Mouse (Mus musculus) midbrain, embryonic 16.5 days (tissue): ENCODE measurements around the gene Git2. TPM values are rescaled to one million over a fixed set of nuclear protein-coding genes. Genes with fewer than 3 reads are reported as not detected.
A peak's percentile ranks its signal among the peaks of the same experiment; 100 is the strongest.

ENCODE experiments used
- ATAC-seq: fragments of 200-750 bp; cut with Nextera tagmentation; 2 replicates; pipeline ENCODE4 v1.8.0; 2017; ENCODE audit warnings: moderate TSS enrichment
- H3K27ac ChIP-seq: fragments of 300-500 bp; sonication (generic); 2 replicates; pipeline ENCODE4 v1.5.1; 2014; ENCODE audit warnings: mild to moderate bottlenecking, low read length, mixed read lengths
- H3K27me3 ChIP-seq: fragments of 300-500 bp; sonication (generic); 2 replicates; pipeline ENCODE4 v1.6.1; 2014; ENCODE audit warnings: low read depth, low read length, mixed read lengths; ENCODE audit not compliant: control insufficient read depth, insufficient read depth
- H3K36me3 ChIP-seq: fragments of 300-500 bp; sonication (generic); 2 replicates; pipeline ENCODE4 v1.6.1; 2014; ENCODE audit warnings: mild to moderate bottlenecking, low read length, moderate library complexity, mixed read lengths; ENCODE audit not compliant: control insufficient read depth, insufficient read depth
- H3K4me1 ChIP-seq: fragments of 300-500 bp; sonication (generic); 2 replicates; pipeline ENCODE4 v1.6.1; 2014; ENCODE audit warnings: mild to moderate bottlenecking, low read length, mixed read lengths; ENCODE audit not compliant: control insufficient read depth, insufficient read depth
- H3K4me2 ChIP-seq: fragments of 300-500 bp; sonication (generic); 2 replicates; pipeline ENCODE4 v1.6.1; 2014; ENCODE audit warnings: mild to moderate bottlenecking, low read length, mixed read lengths
- H3K4me3 ChIP-seq: fragments of 300-500 bp; sonication (generic); 2 replicates; pipeline ENCODE4 v1.5.1; 2014; ENCODE audit warnings: low read depth, mild to moderate bottlenecking, low read length, moderate library complexity, mixed read lengths
- H3K9ac ChIP-seq: fragments of 300-500 bp; sonication (generic); 2 replicates; pipeline ENCODE4 v1.6.1; 2014; ENCODE audit warnings: low read depth, low read length, mixed read lengths
- H3K9me3 ChIP-seq: fragments of 300-500 bp; sonication (generic); replicated peaks from 2 replicates; pipeline ENCODE4 v1.6.1; 2014; ENCODE audit warnings: mild to moderate bottlenecking, low read length, mixed read lengths; ENCODE audit not compliant: control insufficient read depth, poor library complexity, severe bottlenecking
- WGBS: fragments of 180-500 bp; shearing (Covaris S2); extraction: QIAGEN DNeasy Blood & Tissue Kit; methylation state at CpG from one replicate; pipeline ENCODE4 v1.1.7; 2014; 5-methylcytosine and 5-hydroxymethylcytosine counted together
- polyA plus RNA-seq: library from polyadenylated mRNA; unstranded; fragments of >200 nt; fragmentation: Nextera tagmentation; extraction: Ambion mirVana; gene quantifications from 2 replicates; pipeline ENCODE4 v1.2.1, GENCODE M21; 2015

Git2 gene
- polyA plus RNA-seq, 1 experiment from 2014 or later = 48.4 TPM

DNA sequence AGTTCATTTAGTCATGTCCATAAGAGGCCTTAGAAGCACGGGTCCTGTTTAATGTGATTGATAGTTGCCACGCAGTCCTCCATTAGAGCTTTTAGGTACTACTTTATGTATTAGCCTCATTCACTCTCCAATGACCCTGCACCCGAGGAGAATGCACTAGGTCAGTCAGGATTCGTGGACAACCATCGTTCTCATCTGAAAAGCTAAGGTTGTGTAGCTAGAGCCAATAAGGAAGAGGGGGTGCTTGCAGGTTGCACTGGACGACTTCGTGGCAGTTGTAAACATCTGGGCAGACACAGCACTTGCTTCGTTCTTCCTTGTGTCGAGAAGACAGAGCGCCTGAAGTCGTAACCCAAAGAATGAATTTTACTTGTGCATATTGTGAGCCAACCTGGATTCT is 1.5 kb downstream of the Git2 start:
- peak overlapping the region; percentile 81 for H3K4me3 ChIP-seq
- under 1% methylated on average over 11 of the region's 11 CpGs for WGBS
- peaks cover 43% of the 10 kb centered on the region for H3K4me1 ChIP-seq
- H3K27ac ChIP-seq = peak overlapping the region; percentile 97
- H3K9ac ChIP-seq = peak overlapping the region; percentile 94
- ATAC-seq = 0 out of 2 replicates have a peak, but pooled peaks have one; percentile 16
- peak overlapping the region; percentile 97 for H3K4me2 ChIP-seq
- no peaks in the 10 kb centered on the region for H3K36me3 ChIP-seq
- no peaks in the 10 kb centered on the region for H3K9me3 ChIP-seq
- H3K27me3 ChIP-seq = no peaks in the 10 kb centered on the region

DNA sequence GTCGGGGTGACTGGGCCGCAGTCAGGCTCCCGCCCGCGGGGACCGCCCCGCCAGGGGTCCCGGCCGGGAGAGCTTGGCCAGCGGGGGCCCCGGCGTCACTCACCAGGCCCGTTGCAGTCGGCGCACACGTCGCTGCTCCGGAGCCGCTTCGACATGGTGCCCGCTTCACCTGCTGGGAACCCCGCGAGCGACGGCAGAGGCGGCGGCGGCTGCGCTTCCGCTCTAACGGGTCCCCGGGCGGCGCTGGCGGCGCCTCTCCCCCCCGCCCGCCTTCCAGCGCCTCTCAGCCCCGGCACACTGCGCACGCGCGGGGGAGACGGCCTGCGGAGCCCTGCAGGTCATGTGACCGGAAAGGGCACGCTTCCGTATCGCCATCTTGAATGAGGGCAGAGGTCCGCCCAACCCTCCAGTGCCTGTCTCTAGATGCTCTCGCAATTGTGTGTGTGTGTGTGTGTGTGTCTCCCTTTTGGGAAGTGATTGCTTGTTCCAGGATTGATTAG is 2.1 kb downstream of the Git2 start:
- Histone ChIP-seq H3K4me2 (peak overlapping the region; percentile 97), H3K27me3 (no peaks in the 10 kb centered on the region), H3K4me3 (peak overlapping the region; percentile 81), H3K9ac (peak overlapping the region; percentile 94), H3K27ac (peak overlapping the region; percentile 97), H3K36me3 (no peaks in the 10 kb centered on the region), H3K4me1 (peaks cover 38% of the 10 kb centered on the region), H3K9me3 (no peaks in the 10 kb centered on the region)
- under 1% methylated on average over 41 of the region's 52 CpGs for WGBS
- ATAC-seq = peak; percentile 79

DNA sequence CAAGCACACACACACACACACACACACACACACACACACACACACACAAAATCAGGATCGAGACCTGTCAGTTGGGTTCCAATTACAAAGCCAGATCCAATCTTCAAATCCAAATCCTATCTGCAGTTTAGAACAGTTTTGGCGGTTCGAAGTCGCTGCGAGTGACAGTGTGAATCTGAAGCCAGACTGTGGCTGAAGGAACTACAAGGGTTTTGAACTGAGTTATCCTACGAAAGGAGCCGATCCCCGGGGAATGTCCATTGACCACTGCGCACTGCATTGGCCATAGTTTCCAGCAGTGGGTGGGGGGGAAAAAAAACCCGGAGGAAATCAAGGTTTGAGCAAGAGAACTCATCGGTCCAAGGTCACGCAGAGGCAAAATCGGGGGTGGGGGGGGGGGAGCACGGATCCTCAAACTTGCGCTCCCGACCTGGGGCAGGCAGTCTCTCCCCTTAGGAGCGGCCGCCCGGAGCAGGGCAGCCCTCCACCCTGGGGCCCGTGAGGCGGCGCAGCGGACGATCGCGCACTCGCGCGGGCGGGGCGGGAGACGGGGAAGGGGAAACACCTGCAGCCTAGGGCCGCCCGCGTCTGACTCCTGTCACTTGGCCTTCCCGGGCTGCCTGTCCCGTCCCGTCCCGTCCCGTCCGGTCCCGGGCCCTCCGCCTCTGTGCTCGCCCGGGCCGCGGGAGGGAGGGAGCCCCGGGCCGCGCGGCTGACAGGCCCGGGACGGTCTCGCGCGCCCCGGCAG is 2.7 kb downstream of the Git2 start:
- WGBS = under 1% methylated on average over 28 of the region's 57 CpGs

DNA sequence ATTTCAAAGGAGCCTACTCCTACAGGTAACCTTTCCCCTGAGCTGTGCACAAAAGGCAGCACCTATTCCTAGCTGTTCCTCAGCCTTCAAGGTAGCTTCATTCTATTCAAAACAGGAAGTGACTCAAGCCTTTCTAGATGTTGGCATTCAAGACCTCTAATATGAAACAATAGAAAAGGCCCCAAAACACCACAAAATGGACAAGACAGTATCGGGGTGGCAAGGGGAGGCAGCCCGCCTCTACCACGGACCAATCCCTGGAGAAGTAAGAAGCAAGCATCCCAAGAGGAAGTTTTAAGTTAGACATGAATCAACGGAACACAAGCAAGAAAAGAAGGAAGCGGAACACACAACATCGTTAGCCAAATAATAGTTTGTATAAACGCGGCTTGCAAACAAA is 3.5 kb downstream of the Git2 start:
- WGBS = 76% methylated on average over 8 of the region's 8 CpGs
- H3K4me1 ChIP-seq = peaks cover 30% of the 10 kb centered on the region
- H3K9ac ChIP-seq = peak overlapping the region; percentile 25; the same call in 1 of the 2 replicates
- no peak for ATAC-seq
- no peak overlapping the region; the same call in 1 of the 2 replicates for H3K27ac ChIP-seq
- no peaks in the 10 kb centered on the region for H3K36me3 ChIP-seq
- H3K4me2 ChIP-seq = peak overlapping the region; percentile 60
- H3K9me3 ChIP-seq = no peaks in the 10 kb centered on the region
- H3K4me3 ChIP-seq = peak overlapping the region; percentile 81
- H3K27me3 ChIP-seq = no peaks in the 10 kb centered on the region

More for the DNA sequence above, 2.7 kb downstream of the Git2 start:
- peak; percentile 47; the same call in 1 of the 2 replicates for ATAC-seq
- no peaks in the 10 kb centered on the region for H3K9me3 ChIP-seq
- H3K9ac ChIP-seq = peak overlapping the region; percentile 94
- H3K4me1 ChIP-seq = peaks cover 33% of the 10 kb centered on the region
- peak overlapping the region; percentile 78 for H3K27ac ChIP-seq
- peak overlapping the region; percentile 81 for H3K4me3 ChIP-seq
- peak overlapping the region; percentile 60 for H3K4me2 ChIP-seq
- H3K36me3 ChIP-seq = no peaks in the 10 kb centered on the region
- H3K27me3 ChIP-seq = no peaks in the 10 kb centered on the region

DNA sequence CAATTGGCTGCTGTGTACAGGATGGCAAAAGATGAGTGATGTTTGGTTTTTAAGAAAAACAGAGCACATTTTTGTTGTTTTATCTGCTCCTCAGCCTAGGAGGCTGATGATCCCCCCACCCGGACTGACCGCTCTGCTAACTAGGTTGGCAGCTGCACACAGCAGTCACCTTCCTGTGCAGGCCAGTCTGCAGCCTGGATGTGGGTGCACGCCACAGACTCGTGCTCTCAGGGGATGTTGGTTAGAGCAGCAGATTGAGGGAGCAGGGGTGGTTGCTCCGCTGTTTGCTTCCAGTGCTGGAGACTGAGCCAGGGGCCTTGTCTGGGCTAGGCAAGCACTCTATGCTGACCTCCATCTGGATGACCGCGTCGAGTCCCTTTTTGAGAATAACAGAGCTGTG is 5.5 kb downstream of the Git2 start:
- H3K9me3 ChIP-seq = no peaks in the 10 kb centered on the region
- H3K27me3 ChIP-seq = no peaks in the 10 kb centered on the region
- peaks cover 2% of the 10 kb centered on the region; the same call in 1 of the 2 replicates for H3K36me3 ChIP-seq
- no peak overlapping the region for H3K27ac ChIP-seq
- peaks cover 20% of the 10 kb centered on the region for H3K4me1 ChIP-seq
- H3K4me3 ChIP-seq = no peak overlapping the region
- WGBS = 93% methylated on average over 8 of the region's 8 CpGs
- ATAC-seq = no peak
- H3K9ac ChIP-seq = no peak overlapping the region
- no peak overlapping the region for H3K4me2 ChIP-seq

DNA sequence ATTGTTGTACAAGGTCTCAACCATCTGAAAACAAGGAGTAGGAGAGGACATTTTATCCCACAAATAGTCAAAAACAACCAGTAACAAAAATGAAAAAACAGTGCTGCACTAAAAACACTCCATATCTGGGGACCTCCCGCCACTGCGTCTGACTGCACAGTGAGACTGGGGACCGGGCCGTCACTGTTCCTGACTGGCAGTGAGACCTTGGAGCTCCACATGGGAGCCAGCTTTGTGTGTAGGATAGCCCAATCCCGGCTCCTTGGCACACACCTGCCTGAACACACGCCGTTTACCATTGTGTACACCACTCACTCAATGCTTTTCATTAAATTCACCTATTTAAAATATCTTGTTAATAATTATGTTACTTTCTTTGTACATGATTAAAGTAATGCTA is 8.1 kb downstream of the Git2 start:
- Histone ChIP-seq H3K4me3 (no peak overlapping the region), H3K27me3 (no peaks in the 10 kb centered on the region), H3K9me3 (no peaks in the 10 kb centered on the region), H3K27ac (no peak overlapping the region), H3K4me1 (peaks cover 18% of the 10 kb centered on the region), H3K36me3 (peaks cover 11% of the 10 kb centered on the region), H3K9ac (no peak overlapping the region), H3K4me2 (no peak overlapping the region)
- 85% methylated on average over 7 of the region's 7 CpGs for WGBS
- ATAC-seq = no peak

DNA sequence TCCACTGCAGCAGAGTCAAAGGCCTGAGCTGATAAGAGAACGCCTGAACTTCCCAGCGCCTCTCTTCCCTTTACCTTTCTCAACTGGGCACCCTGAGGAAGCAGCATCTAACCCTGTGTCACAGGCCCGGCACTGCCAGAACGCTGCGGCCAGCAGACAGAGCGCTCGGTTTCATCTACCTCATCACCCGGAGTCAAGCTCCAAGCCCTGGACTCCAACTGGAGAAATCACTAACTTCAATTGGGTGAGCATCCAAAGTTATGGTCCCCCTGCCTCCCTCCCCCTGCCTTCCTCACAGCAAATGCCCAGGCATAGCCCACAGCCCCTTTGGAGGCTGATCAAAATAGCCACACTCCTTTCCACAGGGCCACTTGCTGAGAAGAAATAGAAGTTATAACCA is 8.6 kb downstream of the Git2 start:
- H3K27ac ChIP-seq = no peak overlapping the region
- H3K9ac ChIP-seq = no peak overlapping the region
- WGBS = 96% methylated on average over 8 of the region's 8 CpGs
- H3K9me3 ChIP-seq = no peaks in the 10 kb centered on the region
- H3K4me3 ChIP-seq = no peak overlapping the region
- peaks cover 13% of the 10 kb centered on the region for H3K4me1 ChIP-seq
- no peak overlapping the region for H3K4me2 ChIP-seq
- peaks cover 11% of the 10 kb centered on the region for H3K36me3 ChIP-seq
- H3K27me3 ChIP-seq = no peaks in the 10 kb centered on the region
- no peak for ATAC-seq

DNA sequence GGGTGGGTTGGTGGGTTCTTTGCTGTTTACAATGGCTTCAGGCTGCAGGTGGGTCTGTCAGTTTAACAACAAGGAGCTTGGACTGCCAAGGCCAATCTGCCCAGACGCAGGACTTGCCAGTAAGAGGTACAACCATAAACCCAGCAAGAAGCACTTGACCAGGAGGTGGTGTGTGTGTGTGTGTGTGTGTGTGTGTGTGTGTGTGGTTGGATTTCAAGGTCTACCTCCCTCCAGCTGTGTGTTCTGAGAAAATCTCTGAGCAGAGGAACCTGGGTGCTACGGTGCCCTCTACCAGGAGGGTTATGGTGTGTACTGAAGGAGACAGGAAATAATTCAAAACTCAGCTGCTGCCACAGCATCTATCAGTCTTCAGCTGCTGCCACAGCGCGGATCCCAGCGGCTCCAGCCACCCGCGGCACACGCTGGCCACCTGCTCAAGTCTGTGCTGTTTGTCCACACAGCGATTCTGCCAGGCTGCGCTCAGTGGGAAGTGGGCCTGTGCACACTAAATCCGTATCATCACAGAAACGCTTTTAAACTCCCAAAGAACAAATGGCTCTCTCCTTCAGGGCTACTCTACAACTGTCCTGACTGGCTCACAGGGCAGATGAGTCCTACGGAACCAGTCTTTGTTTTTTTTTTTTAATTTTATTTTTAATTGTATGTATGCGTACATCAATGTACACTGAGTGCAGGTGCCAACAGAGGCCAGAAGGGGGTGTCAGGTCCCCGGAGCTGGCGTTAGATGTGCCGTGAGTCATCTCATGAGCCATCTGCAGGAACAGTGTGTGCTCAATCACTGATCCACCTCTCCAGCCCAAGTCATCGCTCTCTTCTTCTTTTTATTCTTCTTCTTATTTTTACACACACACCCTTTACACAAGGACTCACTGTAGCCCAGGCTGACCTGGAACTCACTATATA is 10.2 kb downstream of the Git2 start:
- H3K27ac ChIP-seq = no peak overlapping the region
- no peaks in the 10 kb centered on the region for H3K9me3 ChIP-seq
- H3K4me1 ChIP-seq = peaks cover 3% of the 10 kb centered on the region; the same call in 1 of the 2 replicates
- no peaks in the 10 kb centered on the region for H3K27me3 ChIP-seq
- H3K36me3 ChIP-seq = peaks cover 19% of the 10 kb centered on the region
- WGBS = 87% methylated on average over 18 of the region's 18 CpGs
- H3K9ac ChIP-seq = no peak overlapping the region
- no peak overlapping the region for H3K4me3 ChIP-seq
- ATAC-seq = no peak
- no peak overlapping the region for H3K4me2 ChIP-seq
